Mouse (Mus musculus) limb, embryonic 15.5 days (tissue): ENCODE measurements around the gene P3h4. TPM values are rescaled to one million over a fixed set of nuclear protein-coding genes. Genes with fewer than 3 reads are reported as not detected.
"Not testable (repeated sequence)": the region's sequence is repeated elsewhere in the genome, so short reads cannot be mapped to it uniquely, and the experiment has no call there.

Experiments used
- ATAC-seq: fragments of 200-750 bp; cut with Nextera tagmentation; 2 replicates; pipeline ENCODE4 v1.8.0; 2017; ENCODE audit warnings: low read depth, moderate TSS enrichment; ENCODE audit not compliant: insufficient number of reproducible peaks, low FRiP score, low TSS enrichment
- H3K27ac ChIP-seq: fragments of 300-500 bp; sonication (generic); 2 replicates; pipeline ENCODE4 v1.5.1; 2015; ENCODE audit warnings: moderate library complexity, mild to moderate bottlenecking, inconsistent platforms
- H3K27me3 ChIP-seq: fragments of 300-500 bp; sonication (generic); 2 replicates; pipeline ENCODE4 v1.6.1; 2015; ENCODE audit warnings: inconsistent platforms
- H3K36me3 ChIP-seq: fragments of 300-500 bp; sonication (generic); 2 replicates; pipeline ENCODE4 v1.6.1; 2015; ENCODE audit warnings: inconsistent platforms
- H3K4me1 ChIP-seq: fragments of 300-500 bp; sonication (generic); 2 replicates; pipeline ENCODE4 v1.6.1; 2015; ENCODE audit warnings: inconsistent platforms
- H3K4me2 ChIP-seq: fragments of 300-500 bp; sonication (generic); 2 replicates; pipeline ENCODE4 v1.6.1; 2015; ENCODE audit warnings: mild to moderate bottlenecking, inconsistent platforms
- H3K4me3 ChIP-seq: fragments of 300-500 bp; sonication (generic); 2 replicates; pipeline ENCODE4 v1.5.1; 2015; ENCODE audit warnings: mild to moderate bottlenecking, inconsistent platforms
- H3K9ac ChIP-seq: fragments of 300-500 bp; sonication (generic); 2 replicates; pipeline ENCODE4 v1.6.1; 2015; ENCODE audit warnings: inconsistent platforms
- H3K9me3 ChIP-seq: fragments of 300-500 bp; sonication (generic); 2 replicates; pipeline ENCODE4 v1.6.1; 2016; ENCODE audit warnings: inconsistent platforms
- WGBS: fragments of 180-500 bp; shearing (Covaris S2); methylation state at CpG from one replicate; pipeline ENCODE4 v1.1.7; 2015; 5-methylcytosine and 5-hydroxymethylcytosine counted together
- microRNA-seq: library from miRNA; unstranded; fragments of <30 nt; microRNA quantifications from one replicate; pipeline ENCODE4, GENCODE M21; 2016
- polyA plus RNA-seq: library from polyadenylated mRNA; unstranded; fragments of >200 nt; fragmentation: Nextera tagmentation; extraction: Ambion mirVana; gene quantifications from 2 replicates; pipeline ENCODE4 v1.2.1, GENCODE M21; 2015

The P3h4 gene
- polyA plus RNA-seq, 1 experiment from 2014 or later: 107 TPM

GRCm38 (mm10) chr11:100369822-100370221 lies 44.8 kb downstream of the P3h4 start:
- 69% methylated on average over 8 of the region's 8 CpGs for WGBS
- H3K4me1 ChIP-seq: no peaks in the 10 kb centered on the region; the same call in 1 of the 2 replicates
- H3K27me3 ChIP-seq: no peaks in the 10 kb centered on the region
- H3K9ac ChIP-seq: no peak overlapping the region
- no peak overlapping the region for H3K4me3 ChIP-seq
- ATAC-seq: no peak
- no peak overlapping the region for H3K27ac ChIP-seq
- H3K9me3 ChIP-seq: no peaks in the 10 kb centered on the region
- no peak overlapping the region for H3K4me2 ChIP-seq
- H3K36me3 ChIP-seq: peaks cover 49% of the 10 kb centered on the region

GRCm38 (mm10) chr11:100369145-100369544 lies 45.5 kb downstream of the P3h4 start:
- no peak for ATAC-seq
- Histone ChIP-seq H3K4me1 (no peaks in the 10 kb centered on the region; the same call in 1 of the 2 replicates), H3K4me2 (no peak overlapping the region), H3K27ac (no peak overlapping the region), H3K9ac (no peak overlapping the region), H3K27me3 (no peaks in the 10 kb centered on the region), H3K4me3 (no peak overlapping the region), H3K9me3 (no peaks in the 10 kb centered on the region), H3K36me3 (peaks cover 46% of the 10 kb centered on the region)
- WGBS: 62% methylated on average over 7 of the region's 7 CpGs

DNA sequence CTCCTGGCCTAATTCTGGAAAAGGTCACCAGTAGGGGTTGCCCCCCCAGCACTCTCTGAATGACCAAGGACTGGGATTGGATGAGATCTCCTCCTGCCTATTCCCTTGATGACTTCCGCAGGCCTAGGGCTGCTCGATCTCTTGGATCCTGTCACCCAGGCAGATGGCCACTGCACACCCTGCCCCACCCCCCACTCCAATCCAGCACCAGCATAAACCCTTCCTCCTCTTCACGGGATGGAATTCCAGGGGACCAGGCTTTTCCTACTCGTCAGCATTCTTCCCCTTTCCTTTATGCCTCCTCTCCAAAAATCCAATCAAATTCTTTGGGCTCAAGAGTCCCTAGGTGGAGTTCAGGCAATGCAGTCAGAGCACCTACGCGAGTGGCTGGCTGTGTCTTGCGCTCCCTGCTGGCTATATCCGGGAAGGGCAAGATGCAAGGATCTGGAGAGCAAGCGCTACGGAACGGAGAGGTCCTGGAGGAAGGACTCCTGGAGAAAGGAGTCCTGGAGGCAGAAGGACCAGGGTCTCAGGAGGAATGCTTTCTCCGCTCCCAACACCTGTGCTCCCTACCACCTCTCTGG lies 51.6 kb downstream of the P3h4 start:
- 16% methylated on average over 12 of the region's 12 CpGs for WGBS
- Histone ChIP-seq H3K4me3 (no peak overlapping the region), H3K4me2 (no peak overlapping the region), H3K9me3 (no peaks in the 10 kb centered on the region), H3K27ac (no peak overlapping the region), H3K9ac (no peak overlapping the region), H3K27me3 (peaks cover 23% of the 10 kb centered on the region), H3K36me3 (no peaks in the 10 kb centered on the region), H3K4me1 (peaks cover 6% of the 10 kb centered on the region)
- no peak for ATAC-seq

- no peak overlapping the region for H3K4me2 ChIP-seq
- peaks cover 6% of the 10 kb centered on the region for H3K4me1 ChIP-seq
- no peak for ATAC-seq
- no peak overlapping the region for H3K4me3 ChIP-seq
- no peaks in the 10 kb centered on the region for H3K9me3 ChIP-seq
- H3K9ac ChIP-seq: no peak overlapping the region
- no peaks in the 10 kb centered on the region for H3K36me3 ChIP-seq
- H3K27ac ChIP-seq: no peak overlapping the region
- 15% methylated on average over 8 of the region's 8 CpGs for WGBS
- peaks cover 28% of the 10 kb centered on the region for H3K27me3 ChIP-seq
Observed at GRCm38 (mm10) chr11:100362209-100362978, 52.2 kb downstream of the P3h4 start.

- not testable (repeated sequence) for H3K9ac ChIP-seq, H3K4me2 ChIP-seq, H3K9me3 ChIP-seq, H3K27ac ChIP-seq, H3K36me3 ChIP-seq, ATAC-seq, H3K4me3 ChIP-seq
- Histone ChIP-seq H3K4me1 (peaks cover 13% of the 10 kb centered on the region), H3K27me3 (peaks cover 41% of the 10 kb centered on the region)
- WGBS: 0% methylated on average over 1 of the region's 13 CpGs
Observed at GRCm38 (mm10) chr11:100361059-100361458, 53.6 kb downstream of the P3h4 start.

DNA sequence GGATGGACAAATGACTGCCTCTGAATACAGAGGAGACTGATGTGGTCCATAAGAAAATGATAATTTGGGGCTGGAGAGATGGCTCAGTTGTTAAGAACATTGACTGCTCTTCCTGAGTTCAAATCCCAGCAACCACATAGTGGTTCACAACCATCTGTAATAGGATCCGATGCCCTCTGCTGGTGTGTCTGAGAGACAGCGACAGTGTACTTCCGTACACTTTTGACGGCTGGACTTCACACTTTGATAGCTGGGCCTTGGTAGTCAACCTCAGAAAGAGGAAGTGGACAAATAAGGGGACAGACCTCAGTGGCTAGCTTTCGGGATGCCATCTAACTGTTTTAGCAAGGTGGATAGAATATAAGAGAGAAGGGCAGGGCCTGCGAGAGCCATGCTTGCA lies 54.5 kb downstream of the P3h4 start:
- no peak overlapping the region for H3K4me3 ChIP-seq
- WGBS: 78% methylated on average over 6 of the region's 6 CpGs
- no peak overlapping the region for H3K9ac ChIP-seq
- no peaks in the 10 kb centered on the region for H3K9me3 ChIP-seq
- no peak overlapping the region for H3K27ac ChIP-seq
- H3K27me3 ChIP-seq: peaks cover 50% of the 10 kb centered on the region
- no peaks in the 10 kb centered on the region for H3K36me3 ChIP-seq
- H3K4me2 ChIP-seq: no peak overlapping the region
- ATAC-seq: no peak
- H3K4me1 ChIP-seq: peaks cover 21% of the 10 kb centered on the region

Small RNA genes lying within 50 kb of the gene (microRNA-seq; reads per million reads assigned to microRNA genes)
- not detected for gene Gm27374

Other genes with a start within 250 kb of the P3h4 start
- gene Krt9, start 221.6 kb downstream of the P3h4 start, polyA plus RNA-seq: 0.13 and 0.24 TPM in 2 replicates
- 1,243 and 1,298 TPM in 2 replicates for gene Krt14, start 207.3 kb downstream of the P3h4 start, polyA plus RNA-seq
- 11.7 and 16.2 TPM in 2 replicates for gene Krt16, start 165.9 kb downstream of the P3h4 start, polyA plus RNA-seq
- 264 and 267 TPM in 2 replicates for gene Krt17, start 153.8 kb downstream of the P3h4 start, polyA plus RNA-seq
- gene Krt42, start 145.0 kb downstream of the P3h4 start, polyA plus RNA-seq: 0.15 TPM in 1 of 2 replicates, not detected in the other
- 1,535 and 1,764 TPM in 2 replicates for gene Eif1, start 95.0 kb downstream of the P3h4 start, polyA plus RNA-seq
- gene Gast, start 80.4 kb downstream of the P3h4 start, polyA plus RNA-seq: 3.1 and 4.0 TPM in 2 replicates
- gene Hap1, start 58.7 kb downstream of the P3h4 start, polyA plus RNA-seq: 1.9 and 2.8 TPM in 2 replicates
- 305 and 309 TPM in 2 replicates for gene Jup, start 17.1 kb downstream of the P3h4 start, polyA plus RNA-seq
- gene Fkbp10, start 861 bp upstream of the P3h4 start, polyA plus RNA-seq: 210 and 239 TPM in 2 replicates
- gene Nt5c3b, start 27.0 kb upstream of the P3h4 start, polyA plus RNA-seq: 137 and 141 TPM in 2 replicates
- gene Klhl10, start 27.1 kb upstream of the P3h4 start, polyA plus RNA-seq: 0.64 and 0.70 TPM in 2 replicates
- gene Klhl11, start 57.9 kb upstream of the P3h4 start, polyA plus RNA-seq: 9.5 and 10.0 TPM in 2 replicates
- 181 and 189 TPM in 2 replicates for gene Acly, start 113.2 kb upstream of the P3h4 start, polyA plus RNA-seq
- gene Ttc25, start 130.8 kb upstream of the P3h4 start, polyA plus RNA-seq: 0.19 and 0.56 TPM in 2 replicates
- gene Cnp, start 160.1 kb upstream of the P3h4 start, polyA plus RNA-seq: 25.1 and 30.5 TPM in 2 replicates
- gene Nkiras2, start 204.4 kb upstream of the P3h4 start, polyA plus RNA-seq: 73.7 and 77.9 TPM in 2 replicates
- 218 and 227 TPM in 2 replicates for gene Dnajc7, start 205.3 kb upstream of the P3h4 start, polyA plus RNA-seq